Mouse (Mus musculus): ENCODE data around the gene Srm.

DNA sequence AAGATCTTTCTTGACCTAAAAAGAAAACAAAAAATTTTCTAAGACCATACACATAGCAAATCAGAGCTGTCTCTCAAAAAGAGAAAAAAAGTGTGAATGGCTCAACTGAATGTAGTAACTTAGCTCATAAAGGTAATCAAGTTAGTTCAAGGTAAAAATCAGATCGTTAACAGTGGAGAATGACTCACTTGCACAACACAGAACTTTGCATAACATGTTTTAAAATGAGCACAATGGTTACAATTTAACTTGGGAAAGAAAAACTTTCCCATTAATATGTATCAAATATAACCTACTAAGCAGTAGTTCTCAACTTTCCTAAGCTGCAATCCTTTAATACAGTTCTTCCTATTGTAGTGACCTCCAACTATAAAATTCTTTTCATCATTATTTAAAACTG, 29.4 kb downstream of the Srm start:
- TF ChIP-seq CTCF (IDR thresholded peaks at IDR 0.05; ENCODE audit: low read depth, low read length), result no peak
- TF ChIP-seq POLR2A (IDR thresholded peaks at IDR 0.05; ENCODE audit: insufficient read depth, low read length), result no peak

Data from ES-Bruce4 (cell line).